Mouse (Mus musculus) midbrain, embryonic 11.5 days (tissue): ENCODE results near the gene Gm28305. TPM values are rescaled to one million over a fixed set of nuclear protein-coding genes. Genes with fewer than 3 reads are reported as not detected.

Source experiments
- ATAC-seq: fragments of 200-750 bp; cut with Nextera tagmentation; 2 replicates; pipeline ENCODE4 v1.8.0; 2017; ENCODE audit warnings: moderate TSS enrichment, moderate library complexity; ENCODE audit not compliant: low FRiP score
- DNase-seq: peaks from one replicate; pipeline ENCODE4 v3.0.0; 2015; ENCODE audit warnings: low spot score; ENCODE audit errors: missing footprints
- H3K27ac ChIP-seq: fragments of 300-500 bp; sonication (generic); 2 replicates; pipeline ENCODE4 v1.5.1; 2014; ENCODE audit warnings: low read depth, low read length
- H3K27me3 ChIP-seq: fragments of 300-500 bp; sonication (generic); 2 replicates; pipeline ENCODE4 v1.6.1; 2014; ENCODE audit warnings: mild to moderate bottlenecking, low read length, moderate library complexity, mixed read lengths; ENCODE audit not compliant: control insufficient read depth, insufficient read depth
- H3K36me3 ChIP-seq: fragments of 300-500 bp; sonication (generic); 2 replicates; pipeline ENCODE4 v1.6.1; 2014; ENCODE audit warnings: mild to moderate bottlenecking, low read length, moderate library complexity, mixed read lengths; ENCODE audit not compliant: control insufficient read depth, insufficient read depth
- H3K4me1 ChIP-seq: fragments of 300-500 bp; sonication (generic); 2 replicates; pipeline ENCODE4 v1.6.1; 2014; ENCODE audit warnings: low read length; ENCODE audit not compliant: control insufficient read depth, insufficient read depth
- H3K4me2 ChIP-seq: fragments of 300-500 bp; sonication (generic); 2 replicates; pipeline ENCODE4 v1.6.1; 2014; ENCODE audit warnings: mild to moderate bottlenecking, moderate library complexity
- H3K4me3 ChIP-seq: fragments of 300-500 bp; sonication (generic); 2 replicates; pipeline ENCODE4 v1.5.1; 2014; ENCODE audit warnings: low read depth, low read length
- H3K9ac ChIP-seq: fragments of 300-500 bp; sonication (generic); 2 replicates; pipeline ENCODE4 v1.6.1; 2014; ENCODE audit warnings: low read length
- H3K9me3 ChIP-seq: fragments of 300-500 bp; sonication (generic); 2 replicates; pipeline ENCODE4 v1.6.1; 2016; ENCODE audit warnings: low read length; ENCODE audit not compliant: control insufficient read depth
- WGBS: fragments of 180-500 bp; shearing (Covaris S2); extraction: QIAGEN DNeasy Blood & Tissue Kit; methylation state at CpG from one replicate; pipeline ENCODE4 v1.1.7; 2014; 5-methylcytosine and 5-hydroxymethylcytosine counted together
- polyA plus RNA-seq: library from polyadenylated mRNA; unstranded; fragments of >200 nt; fragmentation: Nextera tagmentation; extraction: Ambion mirVana; gene quantifications from 2 replicates; pipeline ENCODE4 v1.2.1, GENCODE M21; 2014

Gm28305 gene
- polyA plus RNA-seq, 1 experiment from 2014 or later: not detected

- Histone ChIP-seq H3K4me2 (no peak overlapping the region), H3K27me3 (no peaks in the 10 kb centered on the region), H3K4me1 (no peaks in the 10 kb centered on the region), H3K36me3 (no peaks in the 10 kb centered on the region), H3K4me3 (no peak overlapping the region), H3K27ac (no peak overlapping the region), H3K9ac (no peak overlapping the region), H3K9me3 (no peaks in the 10 kb centered on the region)
- 76% methylated on average over 8 of the region's 8 CpGs for WGBS
- ATAC-seq (no peak), DNase-seq (no peak)
These were observed 6.2 kb upstream of the Gm28305 start for GRCm38 (mm10) chr9:104034231-104034630.

- DNase-seq (no peak), ATAC-seq (no peak)
- no peak overlapping the region for H3K4me3 ChIP-seq
- H3K27me3 ChIP-seq: no peaks in the 10 kb centered on the region
- H3K9ac ChIP-seq: no peak overlapping the region
- WGBS: 77% methylated on average over 6 of the region's 6 CpGs
- no peak overlapping the region for H3K27ac ChIP-seq
- H3K4me1 ChIP-seq: no peaks in the 10 kb centered on the region
- H3K9me3 ChIP-seq: no peaks in the 10 kb centered on the region
- no peak overlapping the region for H3K4me2 ChIP-seq
- no peaks in the 10 kb centered on the region for H3K36me3 ChIP-seq
These were observed 5.7 kb upstream of the Gm28305 start for GRCm38 (mm10) chr9:104034718-104035117.

- ATAC-seq: peak; percentile 79
- no peak overlapping the region for H3K4me2 ChIP-seq
- no peak overlapping the region for H3K9ac ChIP-seq
- H3K27me3 ChIP-seq: no peaks in the 10 kb centered on the region
- peak; percentile 95 for DNase-seq
- H3K4me3 ChIP-seq: no peak overlapping the region
- H3K36me3 ChIP-seq: no peaks in the 10 kb centered on the region
- H3K9me3 ChIP-seq: no peaks in the 10 kb centered on the region
- H3K4me1 ChIP-seq: no peaks in the 10 kb centered on the region
- H3K27ac ChIP-seq: no peak overlapping the region
- WGBS: 46% methylated on average over 24 of the region's 24 CpGs
These were observed 5.0 kb upstream of the Gm28305 start for GRCm38 (mm10) chr9:104035261-104036015.

GRCm38 (mm10) chr9:104038266-104038665 is 2.2 kb upstream of the Gm28305 start:
- H3K4me2 ChIP-seq: no peak overlapping the region
- H3K9ac ChIP-seq: no peak overlapping the region
- DNase-seq: no peak
- no peaks in the 10 kb centered on the region for H3K27me3 ChIP-seq
- H3K36me3 ChIP-seq: no peaks in the 10 kb centered on the region
- H3K4me1 ChIP-seq: no peaks in the 10 kb centered on the region
- H3K27ac ChIP-seq: no peak overlapping the region
- H3K9me3 ChIP-seq: no peaks in the 10 kb centered on the region
- WGBS: 92% methylated on average over 13 of the region's 13 CpGs
- H3K4me3 ChIP-seq: no peak overlapping the region
- no peak for ATAC-seq

GRCm38 (mm10) chr9:104039031-104039695 is 1.3 kb upstream of the Gm28305 start:
- no peak for DNase-seq
- 89% methylated on average over 21 of the region's 21 CpGs for WGBS
- Histone ChIP-seq H3K9ac (no peak overlapping the region), H3K36me3 (no peaks in the 10 kb centered on the region), H3K4me2 (no peak overlapping the region), H3K27me3 (no peaks in the 10 kb centered on the region), H3K4me3 (no peak overlapping the region), H3K27ac (no peak overlapping the region), H3K9me3 (no peaks in the 10 kb centered on the region), H3K4me1 (no peaks in the 10 kb centered on the region)
- ATAC-seq: no peak

GRCm38 (mm10) chr9:104039742-104040141 is 720 bp upstream of the Gm28305 start:
- H3K36me3 ChIP-seq: no peaks in the 10 kb centered on the region
- H3K4me1 ChIP-seq: no peaks in the 10 kb centered on the region
- 89% methylated on average over 4 of the region's 4 CpGs for WGBS
- H3K4me2 ChIP-seq: no peak overlapping the region
- no peak overlapping the region for H3K4me3 ChIP-seq
- ATAC-seq: no peak
- no peaks in the 10 kb centered on the region for H3K9me3 ChIP-seq
- no peak overlapping the region for H3K27ac ChIP-seq
- no peak overlapping the region for H3K9ac ChIP-seq
- DNase-seq: no peak
- no peaks in the 10 kb centered on the region for H3K27me3 ChIP-seq

GRCm38 (mm10) chr9:104043676-104044075 is 3.2 kb downstream of the Gm28305 start:
- no peak overlapping the region for H3K4me2 ChIP-seq
- no peak overlapping the region for H3K27ac ChIP-seq
- no peak overlapping the region for H3K9ac ChIP-seq
- H3K4me1 ChIP-seq: no peaks in the 10 kb centered on the region
- no peak overlapping the region for H3K4me3 ChIP-seq
- no peaks in the 10 kb centered on the region for H3K9me3 ChIP-seq
- WGBS: 89% methylated on average over 4 of the region's 4 CpGs
- no peak for DNase-seq
- no peak for ATAC-seq
- peaks cover 5% of the 10 kb centered on the region; the same call in 1 of the 2 replicates for H3K36me3 ChIP-seq
- no peaks in the 10 kb centered on the region for H3K27me3 ChIP-seq

- Histone ChIP-seq H3K27me3 (no peaks in the 10 kb centered on the region), H3K9me3 (no peaks in the 10 kb centered on the region), H3K9ac (no peak overlapping the region), H3K4me2 (no peak overlapping the region), H3K4me1 (no peaks in the 10 kb centered on the region), H3K27ac (no peak overlapping the region), H3K4me3 (no peak overlapping the region), H3K36me3 (peaks cover 20% of the 10 kb centered on the region)
- DNase-seq (no peak), ATAC-seq (no peak)
- WGBS: 95% methylated on average over 6 of the region's 6 CpGs
These were observed 10.6 kb downstream of the Gm28305 start for GRCm38 (mm10) chr9:104051028-104051427.
